Mouse (Mus musculus) CD8-positive naive resting alpha-beta T cell, adult 2 months (primary cell): ENCODE data around the gene Otud7b.
A peak's percentile ranks its signal among the peaks of the same experiment; 100 is the strongest.

Experiments used
- DNase-seq, 2 experiments: peaks; one replicate each; pipeline ENCODE4 v3.0.0; 2022; ENCODE audit warnings: low read depth in 2 of 2, low spot score in 2 of 2

Gene Otud7b

GRCm38 (mm10) chr3:96084146-96084755 lies 20.1 kb upstream of the Otud7b start:
- DNase-seq = no peak

DNA sequence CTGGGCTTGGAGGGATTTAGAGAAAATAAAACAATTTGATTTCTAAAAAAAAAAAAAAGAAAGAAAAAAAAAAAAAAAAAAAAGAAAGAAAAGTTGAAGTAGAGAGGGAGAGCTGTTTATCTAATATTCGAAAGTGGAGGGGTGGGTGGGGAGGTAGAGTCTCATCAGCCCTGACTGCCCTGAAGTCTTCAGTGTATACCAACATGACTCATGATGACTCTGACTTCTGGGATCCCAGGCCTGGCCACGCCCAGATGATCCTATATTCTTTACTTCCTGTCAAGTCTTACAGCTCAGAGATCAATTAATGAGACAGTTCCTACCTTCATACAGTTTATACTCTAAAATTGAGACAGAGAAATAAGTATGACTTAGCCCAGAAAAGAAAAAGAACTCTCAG lies 17.1 kb upstream of the Otud7b start:
- no peak for DNase-seq

DNA sequence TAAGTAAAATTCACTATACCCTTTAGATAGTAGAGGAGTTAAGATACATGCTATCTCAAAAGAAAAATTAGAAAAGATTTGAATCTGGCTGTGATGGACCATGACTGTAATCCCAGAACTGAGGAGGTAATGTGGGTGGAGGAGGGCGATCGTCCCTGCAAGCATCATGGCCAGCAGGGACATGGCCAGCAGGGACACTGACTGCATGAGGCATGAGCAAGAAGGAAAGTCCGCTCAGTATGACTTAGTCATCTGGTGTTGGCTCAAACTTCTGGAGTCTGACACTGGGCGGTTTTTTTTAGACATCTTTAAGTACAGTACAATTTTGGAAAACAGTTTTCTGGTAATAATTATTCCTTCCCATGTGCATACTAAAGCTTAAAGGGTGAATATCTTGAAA lies 16.5 kb upstream of the Otud7b start:
- DNase-seq = no peak

DNA sequence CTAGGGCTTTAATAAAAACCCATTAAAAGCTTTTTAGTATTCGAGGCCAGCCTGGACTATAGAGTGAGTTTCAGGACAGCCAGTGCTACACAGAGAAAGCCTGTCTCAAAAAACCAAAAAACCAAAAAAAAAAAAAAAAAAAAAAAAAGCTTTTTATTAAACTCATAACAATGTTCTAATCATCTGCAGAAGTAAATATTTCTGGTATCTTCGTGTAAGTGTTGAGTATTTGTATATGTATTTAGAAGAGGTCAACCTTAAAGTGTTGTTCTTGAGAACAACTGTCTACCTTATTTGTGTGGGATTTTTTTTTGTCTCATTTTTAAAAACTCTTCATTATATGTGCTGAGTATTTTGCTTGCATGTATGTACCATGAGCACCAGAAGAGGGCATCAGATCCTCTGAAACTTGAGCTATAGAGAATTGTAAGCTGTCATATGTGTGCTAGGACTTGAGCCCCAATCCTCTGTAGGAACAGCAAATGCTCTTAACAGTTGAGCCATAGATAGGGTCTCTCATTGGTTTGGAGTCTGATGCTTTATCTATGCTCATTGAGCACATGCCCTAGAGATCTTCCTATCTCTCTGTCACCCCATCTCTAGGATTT lies 14.3 kb upstream of the Otud7b start:
- DNase-seq = no peak

DNA sequence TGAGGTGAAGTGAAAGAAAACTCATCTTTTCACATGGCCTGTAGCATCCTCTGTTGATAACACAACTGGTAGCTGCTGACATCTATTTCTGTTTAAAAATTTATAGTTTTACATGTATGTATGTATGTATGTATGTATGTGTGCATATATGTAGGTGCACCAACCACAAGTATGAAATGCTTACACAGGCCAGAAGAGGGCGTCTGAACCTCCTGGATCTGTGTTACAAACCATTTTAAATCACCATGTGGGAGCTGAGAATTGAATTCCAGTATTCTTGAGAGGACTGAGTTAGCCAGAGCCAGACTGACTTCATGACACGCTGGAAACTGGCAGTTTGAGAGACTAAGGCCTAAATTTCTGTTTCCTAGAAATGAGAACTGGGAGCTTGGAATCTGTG lies 13.2 kb upstream of the Otud7b start:
- no peak for DNase-seq

- DNase-seq = no peak
Measured at GRCm38 (mm10) chr3:96091966-96092365, 12.4 kb upstream of the Otud7b start.

GRCm38 (mm10) chr3:96093509-96093908 lies 10.8 kb upstream of the Otud7b start:
- no peak for DNase-seq

DNA sequence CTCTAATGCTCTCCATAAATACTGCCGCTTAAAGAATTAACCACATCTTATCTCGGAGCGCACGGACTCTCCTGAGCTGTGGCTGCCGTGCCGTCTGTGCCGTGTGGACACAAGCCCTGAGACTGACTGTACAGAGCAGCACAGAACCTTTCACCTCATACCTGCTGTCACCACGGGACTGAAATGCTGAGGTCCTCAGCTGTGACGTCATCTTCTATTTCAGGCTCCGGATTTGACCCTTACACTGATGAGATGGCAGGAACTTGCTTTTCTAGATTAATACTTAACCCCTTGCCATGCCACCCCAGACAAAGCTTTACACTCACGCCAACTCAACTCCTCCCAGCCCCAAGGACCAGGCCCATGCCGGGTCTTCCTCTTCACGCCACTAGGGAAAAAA lies 10.1 kb upstream of the Otud7b start:
- DNase-seq = no peak

- DNase-seq = no peak
Measured at GRCm38 (mm10) chr3:96098168-96098567, 6.2 kb upstream of the Otud7b start.

- DNase-seq = no peak
Measured at GRCm38 (mm10) chr3:96098616-96099267, 5.6 kb upstream of the Otud7b start.

DNA sequence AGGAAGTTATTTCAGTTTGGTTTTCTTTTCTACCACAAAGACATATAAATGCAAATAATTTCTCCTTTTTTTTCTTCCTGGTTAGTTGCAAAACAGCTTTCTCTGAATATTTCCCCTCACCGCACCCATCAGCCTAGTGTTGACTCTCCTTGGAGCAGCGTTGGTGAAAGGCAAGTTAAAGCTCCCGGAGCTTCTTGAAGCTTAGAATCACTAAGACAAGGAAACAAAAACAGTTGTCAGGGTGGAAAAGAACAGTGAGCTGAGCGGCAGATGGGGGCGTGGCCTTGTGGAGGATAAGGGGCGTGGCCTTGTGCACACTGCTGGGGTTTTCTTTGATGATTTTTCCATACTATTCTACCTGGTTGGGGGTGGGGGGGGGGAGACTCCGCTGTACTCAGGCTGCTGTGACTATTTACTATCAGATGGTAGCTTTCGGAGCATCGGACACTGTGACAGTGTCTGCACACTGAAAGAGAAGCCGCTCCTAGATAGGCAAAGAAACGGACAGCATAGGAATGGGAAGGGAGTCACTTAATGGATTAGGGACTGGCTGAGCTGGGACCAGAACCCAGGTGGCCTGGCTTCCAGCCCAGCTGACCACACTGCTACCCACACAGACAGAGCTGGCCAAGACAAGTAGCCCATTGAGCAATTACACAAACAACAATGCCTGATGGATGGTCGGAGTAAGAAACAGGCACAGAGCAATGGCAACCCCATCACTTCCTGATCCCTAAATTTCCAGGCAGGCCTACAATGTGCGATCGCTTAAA lies 2.0 kb upstream of the Otud7b start:
- DNase-seq = peak in 1 of 2 experiments; percentile 18

- DNase-seq = no peak
Measured at GRCm38 (mm10) chr3:96103901-96104260, 446 bp upstream of the Otud7b start.

DNA sequence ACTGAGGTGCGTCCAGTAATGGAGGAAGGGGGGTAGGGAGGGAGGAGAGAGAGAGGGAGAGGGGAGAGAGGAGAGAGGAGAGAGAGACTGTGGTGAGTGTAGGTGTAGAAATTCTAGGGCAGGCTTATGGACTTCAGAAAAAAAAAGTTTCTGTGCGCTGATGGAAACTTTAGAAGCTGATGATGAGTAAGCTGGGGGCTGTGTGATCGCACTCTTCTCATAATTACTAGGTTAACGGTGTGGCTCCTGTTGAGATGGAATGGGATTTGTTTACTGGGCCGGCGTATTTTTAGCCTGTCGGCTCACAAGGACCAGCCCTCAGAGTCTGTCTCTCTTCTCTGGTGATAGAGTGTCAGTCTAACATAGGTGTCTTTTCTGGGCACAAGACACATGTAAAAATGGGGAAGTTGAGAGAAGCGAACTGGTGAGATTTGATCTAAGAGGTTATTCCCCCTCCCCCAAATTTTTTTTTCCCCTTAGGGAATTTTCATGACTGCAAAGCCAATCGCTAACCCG lies 963 bp downstream of the Otud7b start:
- DNase-seq = no peak

- DNase-seq = no peak
Measured at GRCm38 (mm10) chr3:96106151-96106550, 1.8 kb downstream of the Otud7b start.

- no peak for DNase-seq
Measured at GRCm38 (mm10) chr3:96108315-96108714, 4.0 kb downstream of the Otud7b start.

GRCm38 (mm10) chr3:96113251-96113650 lies 8.9 kb downstream of the Otud7b start:
- DNase-seq = no peak

DNA sequence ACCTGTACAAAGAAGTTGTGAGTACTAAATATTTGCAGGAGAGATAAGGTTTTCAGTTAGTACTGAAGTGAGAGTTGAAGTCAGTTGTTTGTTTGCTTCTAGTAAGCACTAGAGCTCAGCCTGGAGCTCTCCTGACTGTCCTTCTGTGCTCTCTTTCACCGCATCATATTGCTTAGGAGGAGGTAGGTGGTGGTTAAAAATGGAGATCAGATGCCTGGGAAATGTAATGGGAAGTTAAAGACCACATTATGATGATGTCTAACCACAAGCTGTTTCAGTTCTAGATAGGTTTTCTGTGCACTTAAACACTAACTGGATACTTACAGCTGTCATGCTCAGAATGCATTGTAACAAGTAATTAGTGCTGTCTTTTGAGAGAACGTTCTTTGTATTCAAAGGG lies 13.8 kb downstream of the Otud7b start:
- no peak for DNase-seq

DNA sequence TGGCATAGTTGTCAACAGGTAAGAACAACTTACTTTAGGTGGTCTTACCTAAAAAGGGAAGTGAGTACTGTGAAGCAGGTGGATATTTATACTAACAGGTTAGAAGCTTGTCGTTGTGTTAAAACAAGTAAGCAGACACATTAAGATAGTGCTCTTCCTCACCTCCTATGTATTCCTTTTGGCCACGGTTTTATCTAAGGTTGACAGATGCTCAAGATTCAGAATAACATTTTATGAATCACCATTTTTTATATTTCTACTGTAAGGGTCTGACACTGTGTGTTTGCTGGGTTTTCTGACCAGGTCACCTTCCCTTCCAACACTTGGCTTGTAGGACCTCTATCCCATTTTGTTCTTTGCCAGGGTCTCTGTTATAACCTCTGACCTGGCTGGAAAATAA lies 14.4 kb downstream of the Otud7b start:
- no peak for DNase-seq

GRCm38 (mm10) chr3:96124235-96124634 lies 19.9 kb downstream of the Otud7b start:
- DNase-seq = no peak

- no peak for DNase-seq
Measured at GRCm38 (mm10) chr3:96128128-96128527, 23.8 kb downstream of the Otud7b start.

GRCm38 (mm10) chr3:96132478-96132877 lies 28.2 kb downstream of the Otud7b start:
- no peak for DNase-seq
